Mouse (Mus musculus) mouse embryonic stem cell (cell line): ENCODE measurements around the gene Gm17455.

ENCODE experiments used
- in situ Hi-C, 2 experiments: fragments of 300-500 bp; cut with MboI; formaldehyde crosslinking; loops; 1 replicate in 1 of 2; 3 replicates in 1 of 2; pipeline ENCODE4 v1.14.3; 2019 to 2020; ENCODE audit warnings: low sequenced_read_pairs in 2 of 2, low pct_unique_long_range_greater_than_20kb in 1 of 2, mixed read lengths in 1 of 2; ENCODE audit not compliant: unreplicated experiment in 1 of 2

Gene Gm17455

GRCm38 (mm10) chr10:60405460-60406177 lies 6.1 kb downstream of the Gm17455 start:
- in situ Hi-C loops, result loop anchor here in 1 of 2 experiments (10.0 kb wide), 1 partner anchor 91 kb away; no protein-coding TSS in a partner anchor

- in situ Hi-C loops, result loop anchor here in 1 of 2 experiments (10.0 kb wide), 1 partner anchor 93 kb away; no protein-coding TSS in a partner anchor
Observed at GRCm38 (mm10) chr10:60407831-60408230, 8.3 kb downstream of the Gm17455 start.

GRCm38 (mm10) chr10:60411794-60412193 lies 12.3 kb downstream of the Gm17455 start:
- in situ Hi-C loops, result loop anchor here in 1 of 2 experiments (10.0 kb wide), 2 partner anchors 107 to 343 kb away; partner anchors contain the start of gene Slc29a3

GRCm38 (mm10) chr10:60413756-60414155 lies 14.2 kb downstream of the Gm17455 start:
- in situ Hi-C loops, result loop anchor here in 1 of 2 experiments (10.0 kb wide), 2 partner anchors 109 to 341 kb away; partner anchors contain the start of gene Slc29a3

- in situ Hi-C loops, result loop anchor here in 1 of 2 experiments (10.0 kb wide), 2 partner anchors 112 to 338 kb away; partner anchors contain the start of gene Slc29a3
Observed at GRCm38 (mm10) chr10:60417041-60417440, 17.5 kb downstream of the Gm17455 start.

GRCm38 (mm10) chr10:60418137-60418536 lies 18.6 kb downstream of the Gm17455 start:
- in situ Hi-C loops, result loop anchor here in 1 of 2 experiments (10.0 kb wide), 2 partner anchors 113 to 337 kb away; partner anchors contain the start of gene Slc29a3

GRCm38 (mm10) chr10:60419624-60420023 lies 20.1 kb downstream of the Gm17455 start:
- in situ Hi-C loops, result loop anchor here in 1 of 2 experiments (10.0 kb wide), 2 partner anchors 115 to 335 kb away; partner anchors contain the start of gene Slc29a3

GRCm38 (mm10) chr10:60422756-60423155 lies 23.2 kb downstream of the Gm17455 start:
- in situ Hi-C loops, result no loop called here

- in situ Hi-C loops, result no loop called here
Observed at GRCm38 (mm10) chr10:60430001-60430400, 30.5 kb downstream of the Gm17455 start.

GRCm38 (mm10) chr10:60430591-60430990 lies 31.1 kb downstream of the Gm17455 start:
- in situ Hi-C loops, result no loop called here

GRCm38 (mm10) chr10:60432679-60433078 lies 33.2 kb downstream of the Gm17455 start:
- in situ Hi-C loops, result no loop called here

GRCm38 (mm10) chr10:60442321-60442720 lies 42.8 kb downstream of the Gm17455 start:
- in situ Hi-C loops, result no loop called here

- in situ Hi-C loops, result no loop called here
Observed at GRCm38 (mm10) chr10:60443078-60443477, 43.6 kb downstream of the Gm17455 start.

- in situ Hi-C loops, result no loop called here
Observed at GRCm38 (mm10) chr10:60445031-60445593, 45.6 kb downstream of the Gm17455 start.

GRCm38 (mm10) chr10:60447186-60447585 lies 47.7 kb downstream of the Gm17455 start:
- in situ Hi-C loops, result no loop called here
